Mouse (Mus musculus): ENCODE results near the gene Tbl1xr1. TPM values are rescaled to one million over a fixed set of nuclear protein-coding genes. Genes with fewer than 3 reads are reported as not detected.

The Tbl1xr1 gene
- total and polyA plus RNA-seq, 3 experiments: 33.9 to 185 (median 45.6) TPM

DNA sequence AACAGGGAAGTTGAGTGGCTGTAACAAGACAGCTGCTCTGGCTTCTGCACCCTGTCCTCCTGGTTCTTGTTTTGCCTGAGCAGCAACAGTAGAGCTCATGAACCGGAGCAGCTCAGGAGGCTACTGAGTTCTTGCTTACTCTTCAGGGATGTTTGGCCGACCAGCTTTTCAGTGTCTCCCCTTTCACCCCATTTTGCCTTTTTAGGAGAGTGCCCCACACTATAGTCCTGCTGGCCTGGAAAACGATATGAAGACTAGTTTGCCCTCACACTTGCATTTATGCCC lies 14.8 kb downstream of the Tbl1xr1 start:
- Histone ChIP-seq H3K36me3 (ENCODE audit: control insufficient read depth in 1 of 2, insufficient read depth in 2 of 2, low read length in 2 of 2) (peaks cover 7 to 27% of the 10 kb centered on the region in 2 experiments), H3K27ac (ENCODE audit: control insufficient read depth, low read depth, low read length) (no peak overlapping the region), H3K4me3 (ENCODE audit: control insufficient read depth in 1 of 2, insufficient read depth in 1 of 2, low read depth in 2 of 2, low read length in 2 of 2) (no peak overlapping the region), H3K27me3 (ENCODE audit: control insufficient read depth in 1 of 2, insufficient read depth in 2 of 2, low read length in 2 of 2) (no peaks in the 10 kb centered on the region), H3K9ac (ENCODE audit: control insufficient read depth, low read depth, low read length, poor library complexity, severe bottlenecking) (no peak overlapping the region), H3K9me3 (replicated peaks; ENCODE audit: insufficient read depth, low read length) (no peaks in the 10 kb centered on the region), H3K79me2 (ENCODE audit: control insufficient read depth, insufficient read depth, low read length, poor library complexity) (peaks cover 76% of the 10 kb centered on the region), H3K4me1 (ENCODE audit: control insufficient read depth in 1 of 2, insufficient read depth in 2 of 2, low read length in 2 of 2) (peaks cover 5 to 19% of the 10 kb centered on the region in 2 experiments)
- TF ChIP-seq EP300 (IDR thresholded peaks at IDR 0.05; ENCODE audit: low read depth in 1 of 2, low read length in 2 of 2): no peak
- TF ChIP-seq GABPA (IDR thresholded peaks at IDR 0.05; ENCODE audit: low read depth, low read length): no peak
- no peak for TF ChIP-seq MAZ (IDR thresholded peaks at IDR 0.05; ENCODE audit: low read depth, low read length)
- TF ChIP-seq ZKSCAN1 (IDR thresholded peaks at IDR 0.05; ENCODE audit: low read depth, low read length): no peak
- no peak for TF ChIP-seq MXI1 (IDR thresholded peaks at IDR 0.05; ENCODE audit: low read depth, low read length)
- no peak for TF ChIP-seq USF1 (IDR thresholded peaks at IDR 0.05; ENCODE audit: low read depth, low read length)
- no peak for TF ChIP-seq ZNF384 (IDR thresholded peaks at IDR 0.05; ENCODE audit: low read depth, low read length)
- no peak for DNase-seq (ENCODE audit: low read depth, low spot score)

GRCm38 (mm10) chr3:22091681-22092080 lies 15.2 kb downstream of the Tbl1xr1 start:
- Histone ChIP-seq H3K79me2 (ENCODE audit: control insufficient read depth, insufficient read depth, low read length, poor library complexity) (peaks cover 77% of the 10 kb centered on the region), H3K27me3 (ENCODE audit: control insufficient read depth in 1 of 2, insufficient read depth in 2 of 2, low read length in 2 of 2) (no peaks in the 10 kb centered on the region), H3K27ac (ENCODE audit: control insufficient read depth, low read depth, low read length) (no peak overlapping the region), H3K4me1 (ENCODE audit: control insufficient read depth in 1 of 2, insufficient read depth in 2 of 2, low read length in 2 of 2) (peaks cover 5 to 19% of the 10 kb centered on the region in 2 experiments), H3K4me3 (ENCODE audit: control insufficient read depth in 1 of 2, insufficient read depth in 1 of 2, low read depth in 2 of 2, low read length in 2 of 2) (no peak overlapping the region), H3K36me3 (ENCODE audit: control insufficient read depth in 1 of 2, insufficient read depth in 2 of 2, low read length in 2 of 2) (peaks cover 7 to 27% of the 10 kb centered on the region in 2 experiments), H3K9me3 (replicated peaks; ENCODE audit: insufficient read depth, low read length) (no peaks in the 10 kb centered on the region), H3K9ac (ENCODE audit: control insufficient read depth, low read depth, low read length, poor library complexity, severe bottlenecking) (no peak overlapping the region)
- DNase-seq (ENCODE audit: low read depth, low spot score): no peak
- TF ChIP-seq MEF2A (IDR thresholded peaks at IDR 0.05; ENCODE audit: extremely low read depth, insufficient replicate concordance, low read depth, low read length, poor library complexity, severe bottlenecking) (no peak), E2F4 (IDR thresholded peaks at IDR 0.05; ENCODE audit: borderline replicate concordance, low read depth, low read length) (no peak), ZMIZ1 (IDR thresholded peaks at IDR 0.05; ENCODE audit: low read depth, low read length) (no peak), USF2 (IDR thresholded peaks at IDR 0.05; ENCODE audit: borderline replicate concordance in 1 of 2, insufficient read depth in 1 of 2, low read depth in 1 of 2, low read length in 2 of 2) (no peak), USF1 (IDR thresholded peaks at IDR 0.05; ENCODE audit: low read depth, low read length) (no peak), NELFE (IDR thresholded peaks at IDR 0.05; ENCODE audit: low read depth, low read length) (no peak)

DNA sequence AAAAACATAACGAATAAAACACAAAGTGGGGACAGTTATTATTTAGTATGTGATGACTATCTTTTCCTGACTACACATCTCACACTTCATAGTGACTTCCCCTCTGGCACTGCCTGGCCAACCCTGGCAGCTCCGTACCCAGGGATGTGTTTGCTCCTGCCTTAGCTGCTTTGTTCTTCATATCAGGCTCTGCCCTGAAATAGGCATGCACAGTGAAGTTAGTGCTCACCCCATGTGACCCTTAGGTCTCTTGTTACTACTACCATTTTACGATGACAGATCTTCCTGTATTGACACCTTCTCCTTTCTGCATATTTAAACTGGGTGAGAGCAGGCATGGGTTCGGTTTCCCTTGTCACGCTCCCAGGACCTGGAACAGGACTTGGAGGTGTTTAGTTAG lies 16.3 kb downstream of the Tbl1xr1 start:
- peaks cover 7 to 27% of the 10 kb centered on the region in 2 experiments for H3K36me3 ChIP-seq (ENCODE audit: control insufficient read depth in 1 of 2, insufficient read depth in 2 of 2, low read length in 2 of 2)
- TF ChIP-seq RCOR1 (IDR thresholded peaks at IDR 0.05; ENCODE audit: low read depth, low read length): no peak
- TF ChIP-seq TBP (IDR thresholded peaks at IDR 0.05; ENCODE audit: low read depth, low read length): no peak
- no peak for TF ChIP-seq SIN3A (IDR thresholded peaks at IDR 0.05; ENCODE audit: low read length)
- no peak for TF ChIP-seq MYC (IDR thresholded peaks at IDR 0.05; ENCODE audit: low read depth, low read length)
- no peak for TF ChIP-seq TCF12 (IDR thresholded peaks at IDR 0.05; ENCODE audit: low read depth, low read length)
- peaks cover 5 to 19% of the 10 kb centered on the region in 2 experiments for H3K4me1 ChIP-seq (ENCODE audit: control insufficient read depth in 1 of 2, insufficient read depth in 2 of 2, low read length in 2 of 2)
- peaks cover 77% of the 10 kb centered on the region for H3K79me2 ChIP-seq (ENCODE audit: control insufficient read depth, insufficient read depth, low read length, poor library complexity)
- no peak overlapping the region for H3K27ac ChIP-seq (ENCODE audit: control insufficient read depth, low read depth, low read length)
- no peak overlapping the region for H3K4me3 ChIP-seq (ENCODE audit: control insufficient read depth in 1 of 2, insufficient read depth in 1 of 2, low read depth in 2 of 2, low read length in 2 of 2)
- H3K9me3 ChIP-seq (replicated peaks; ENCODE audit: insufficient read depth, low read length): no peaks in the 10 kb centered on the region
- no peak for DNase-seq (ENCODE audit: low read depth, low spot score)
- no peak overlapping the region for H3K9ac ChIP-seq (ENCODE audit: control insufficient read depth, low read depth, low read length, poor library complexity, severe bottlenecking)
- no peaks in the 10 kb centered on the region for H3K27me3 ChIP-seq (ENCODE audit: control insufficient read depth in 1 of 2, insufficient read depth in 2 of 2, low read length in 2 of 2)
